Comparison of ENCODE assay signal across 13 mouse cellular contexts in genomic region chr19:53577025-53577800, GRCm38 (mm10). TPM values are rescaled to one million over a fixed set of nuclear protein-coding genes. Genes with fewer than 3 reads are reported as not detected.
DNase-seq lines count a peak whose midpoint lies in the region; ATAC-seq and TF ChIP-seq lines count a peak whose summit lies in the region.
"Had no signal": no experiment of that assay in that cellular context is flagged by ENCODE, and none has a peak within 500 bp of the region (broad histone marks: within the 10 kb centered on the region; RNA-seq: fewer than 3 reads in every experiment).

No protein-coding gene starts in this region.

- TF ChIP-seq CTCF in kidney, postnatal 0 days (IDR thresholded peaks at IDR 0.05; ENCODE audit: low read depth), result no peak

- no peaks in the 10 kb centered on the region for H3K36me3 ChIP-seq in heart, embryonic 10.5 days
- H3K36me3 ChIP-seq in heart, embryonic 11.5 days (ENCODE audit: control insufficient read depth, insufficient read depth, low read length), result no peaks in the 10 kb centered on the region
- no peaks in the 10 kb centered on the region for H3K36me3 ChIP-seq in kidney, postnatal 0 days (ENCODE audit: insufficient read depth, low read length)
- H3K36me3 ChIP-seq in hindbrain, embryonic 12.5 days, result no peaks in the 10 kb centered on the region
- H3K36me3 ChIP-seq: embryonic facial prominence, embryonic 13.5 days; hindbrain, embryonic 13.5 days had no signal

- no peak overlapping the region for H3K4me3 ChIP-seq in heart, embryonic 10.5 days
- H3K4me3 ChIP-seq in heart, embryonic 11.5 days (ENCODE audit: low read depth, low read length), result no peak overlapping the region
- H3K4me3 ChIP-seq in kidney, postnatal 0 days (replicated peaks; ENCODE audit: low read depth, low read length), result no peak overlapping the region
- H3K4me3 ChIP-seq in hindbrain, embryonic 12.5 days, result no peak overlapping the region
- H3K4me3 ChIP-seq: embryonic facial prominence, embryonic 13.5 days; hindbrain, embryonic 13.5 days; myocyte had no signal

- no peak overlapping the region for H3K9ac ChIP-seq in heart, embryonic 11.5 days (ENCODE audit: low read depth, low read length)
- no peak overlapping the region for H3K9ac ChIP-seq in kidney, postnatal 0 days (ENCODE audit: low read depth, low read length)
- no peak overlapping the region for H3K9ac ChIP-seq in hindbrain, embryonic 12.5 days
- H3K9ac ChIP-seq: embryonic facial prominence, embryonic 13.5 days; hindbrain, embryonic 13.5 days had no signal

- WGBS in heart, embryonic 10.5 days, result 52% methylated on average over 11 of the region's 11 CpGs
- 60% methylated on average over 11 of the region's 11 CpGs for WGBS in heart, embryonic 11.5 days (ENCODE audit: insufficient replicate concordance)
- WGBS in kidney, postnatal 0 days, result 40% methylated on average over 11 of the region's 11 CpGs
- WGBS in hindbrain, embryonic 12.5 days, result 55% methylated on average over 11 of the region's 11 CpGs

- peaks cover 33% of the 10 kb centered on the region for H3K4me1 ChIP-seq in heart, embryonic 10.5 days
- H3K4me1 ChIP-seq in heart, embryonic 11.5 days (ENCODE audit: control insufficient read depth, insufficient read depth, low read length), result peaks cover 14% of the 10 kb centered on the region
- no peaks in the 10 kb centered on the region for H3K4me1 ChIP-seq in kidney, postnatal 0 days (replicated peaks; ENCODE audit: insufficient read depth, low read length)
- H3K4me1 ChIP-seq in hindbrain, embryonic 12.5 days, result no peaks in the 10 kb centered on the region

- no peaks in the 10 kb centered on the region for H3K27me3 ChIP-seq in heart, embryonic 10.5 days (ENCODE audit: insufficient read depth, poor library complexity, severe bottlenecking)
- no peaks in the 10 kb centered on the region for H3K27me3 ChIP-seq in heart, embryonic 11.5 days (ENCODE audit: control insufficient read depth, insufficient read depth, low read length)
- H3K27me3 ChIP-seq in kidney, postnatal 0 days (ENCODE audit: insufficient read depth, low read length), result no peaks in the 10 kb centered on the region
- no peaks in the 10 kb centered on the region for H3K27me3 ChIP-seq in hindbrain, embryonic 12.5 days
- H3K27me3 ChIP-seq: CH12.LX; embryonic facial prominence, embryonic 13.5 days; hindbrain, embryonic 13.5 days had no signal

- DNase-seq in heart, embryonic 10.5 days (ENCODE audit: low spot score), result peak; percentile 75
- peak; percentile 11 for DNase-seq in retina, postnatal 1 day
- no peak for DNase-seq in retina, embryonic 14.5 days (ENCODE audit: low spot score)
- DNase-seq in kidney, postnatal 0 days (ENCODE audit: low spot score), result peak; percentile 55
- no peak for DNase-seq in layer of hippocampus, postnatal 10 days (ENCODE audit: low spot score in 2 of 2)
- DNase-seq: cerebellum, adult 18-20 months; lung, postnatal 10 days had no signal

- no peak overlapping the region for H3K4me2 ChIP-seq in heart, embryonic 11.5 days
- H3K4me2 ChIP-seq in kidney, postnatal 0 days (ENCODE audit: low read length), result no peak overlapping the region
- H3K4me2 ChIP-seq in hindbrain, embryonic 12.5 days (replicated peaks), result no peak overlapping the region
- H3K4me2 ChIP-seq: embryonic facial prominence, embryonic 13.5 days; hindbrain, embryonic 13.5 days had no signal

- H3K27ac ChIP-seq in heart, embryonic 10.5 days, result no peak overlapping the region
- H3K27ac ChIP-seq in heart, embryonic 11.5 days (ENCODE audit: low read depth, low read length), result no peak overlapping the region
- H3K27ac ChIP-seq in kidney, postnatal 0 days, result no peak overlapping the region
- no peak overlapping the region for H3K27ac ChIP-seq in hindbrain, embryonic 12.5 days
- H3K27ac ChIP-seq: embryonic facial prominence, embryonic 13.5 days; hindbrain, embryonic 13.5 days had no signal

- H3K9me3 ChIP-seq in heart, embryonic 10.5 days, result no peaks in the 10 kb centered on the region
- no peaks in the 10 kb centered on the region for H3K9me3 ChIP-seq in heart, embryonic 11.5 days (replicated peaks; ENCODE audit: control insufficient read depth, low read length)
- no peaks in the 10 kb centered on the region for H3K9me3 ChIP-seq in kidney, postnatal 0 days (replicated peaks; ENCODE audit: low read length)
- no peaks in the 10 kb centered on the region for H3K9me3 ChIP-seq in hindbrain, embryonic 12.5 days (replicated peaks)
- H3K9me3 ChIP-seq: embryonic facial prominence, embryonic 13.5 days; hindbrain, embryonic 13.5 days had no signal

- no peak for ATAC-seq in heart, embryonic 11.5 days (replicated peaks; ENCODE audit: insufficient number of reproducible peaks, low FRiP score, low TSS enrichment)
- peak; percentile 61 for ATAC-seq in kidney, postnatal 0 days (replicated peaks; ENCODE audit: low FRiP score, low read depth)
- no peak for ATAC-seq in hindbrain, embryonic 12.5 days (ENCODE audit: low FRiP score)

RNA-seq across cellular contexts. Expression of gene Nutf2-ps1, which starts 11.7 kb away (rescaled TPM):
- 373 and 457 TPM in 2 replicates for polyA plus RNA-seq in heart, embryonic 10.5 days (2016; fragmentation: Nextera tagmentation; extraction: Ambion mirVana)
- 283 and 319 TPM in 2 replicates for polyA plus RNA-seq in heart, embryonic 11.5 days (2014; fragmentation: Nextera tagmentation; extraction: Ambion mirVana)
- polyA plus RNA-seq in kidney, postnatal 0 days (2015; fragmentation: Nextera tagmentation; extraction: Ambion mirVana), result 287 TPM in 2 replicates
- 327 and 336 TPM in 2 replicates for polyA plus RNA-seq in hindbrain, embryonic 12.5 days (2016; fragmentation: Nextera tagmentation; extraction: Ambion mirVana)
- total RNA-seq in layer of hippocampus, postnatal 10 days (2021), result 10 to 100 TPM; 53.4 to 65.1 TPM

RNA-seq across cellular contexts. Expression of gene Smc3, which starts 23.0 kb away (rescaled TPM):
- 47.0 and 64.8 TPM in 2 replicates for polyA plus RNA-seq in heart, embryonic 10.5 days (2016; fragmentation: Nextera tagmentation; extraction: Ambion mirVana)
- polyA plus RNA-seq in heart, embryonic 11.5 days (2014; fragmentation: Nextera tagmentation; extraction: Ambion mirVana), result 53.0 and 56.0 TPM in 2 replicates
- 49.8 and 53.8 TPM in 2 replicates for polyA plus RNA-seq in kidney, postnatal 0 days (2015; fragmentation: Nextera tagmentation; extraction: Ambion mirVana)
- polyA plus RNA-seq in hindbrain, embryonic 12.5 days (2016; fragmentation: Nextera tagmentation; extraction: Ambion mirVana), result 78.1 and 82.3 TPM in 2 replicates
- total RNA-seq in layer of hippocampus, postnatal 10 days (2021), result 10 to 100 TPM; 41.5 to 44.4 TPM

RNA-seq across cellular contexts. Expression of gene Dusp5, which starts 48.3 kb away (rescaled TPM):
- 11.9 and 15.9 TPM in 2 replicates for polyA plus RNA-seq in heart, embryonic 10.5 days (2016; fragmentation: Nextera tagmentation; extraction: Ambion mirVana)
- polyA plus RNA-seq in heart, embryonic 11.5 days (2014; fragmentation: Nextera tagmentation; extraction: Ambion mirVana), result 9.2 and 9.4 TPM in 2 replicates
- 8.1 and 8.7 TPM in 2 replicates for polyA plus RNA-seq in kidney, postnatal 0 days (2015; fragmentation: Nextera tagmentation; extraction: Ambion mirVana)
- 2.4 TPM in 2 replicates for polyA plus RNA-seq in hindbrain, embryonic 12.5 days (2016; fragmentation: Nextera tagmentation; extraction: Ambion mirVana)
- total RNA-seq in layer of hippocampus, postnatal 10 days (2021), result 10 to 100 TPM in 1 of 2 experiments, 1 to 10 TPM in 1; 9.3 to 10.1 TPM

Comparison
In these comparisons a context has a peak if more than half of its experiments do, and no peak if none do; other contexts are left out.
1. DNase-seq: peak in heart, embryonic 10.5 days (single experiment), retina, postnatal 1 day (single experiment) and kidney, postnatal 0 days (single experiment); none in retina, embryonic 14.5 days (single experiment) and layer of hippocampus, postnatal 10 days (0 of 2).